Mouse (Mus musculus): ENCODE data around the gene Snx25.

Gene Snx25

GRCm38 (mm10) chr8:46152064-46153031 lies at the start of gene Snx25:
Gene Snx25 (minus strand): TSS chr8:46152159.
- DNase-seq (ENCODE audit: low spot score) = peak; percentile 67

DNA sequence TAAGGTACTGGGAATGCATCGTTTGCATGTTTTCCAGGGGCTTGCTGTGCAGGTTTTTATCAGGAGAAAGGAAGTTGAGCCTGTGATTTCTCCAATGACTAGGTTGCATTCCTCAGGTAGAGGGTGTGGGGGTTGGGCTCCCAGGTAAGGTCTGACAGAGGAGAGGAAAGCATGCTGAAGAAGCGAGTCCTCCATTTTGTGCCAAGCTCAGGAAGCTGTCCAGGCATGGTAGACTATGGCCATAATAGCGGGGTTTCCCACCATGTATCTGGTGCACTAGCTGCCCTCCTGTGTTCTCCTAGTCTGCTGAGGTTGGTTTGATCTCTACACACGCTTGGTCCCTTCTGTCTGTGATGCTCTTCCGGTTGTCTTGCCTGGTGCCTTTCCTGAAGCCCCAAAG lies 45.7 kb upstream of the Snx25 start:
- no peak for DNase-seq (ENCODE audit: low spot score)

- no peak for DNase-seq (ENCODE audit: low spot score)
Observed at GRCm38 (mm10) chr8:46196877-46197276, 44.9 kb upstream of the Snx25 start.

DNA sequence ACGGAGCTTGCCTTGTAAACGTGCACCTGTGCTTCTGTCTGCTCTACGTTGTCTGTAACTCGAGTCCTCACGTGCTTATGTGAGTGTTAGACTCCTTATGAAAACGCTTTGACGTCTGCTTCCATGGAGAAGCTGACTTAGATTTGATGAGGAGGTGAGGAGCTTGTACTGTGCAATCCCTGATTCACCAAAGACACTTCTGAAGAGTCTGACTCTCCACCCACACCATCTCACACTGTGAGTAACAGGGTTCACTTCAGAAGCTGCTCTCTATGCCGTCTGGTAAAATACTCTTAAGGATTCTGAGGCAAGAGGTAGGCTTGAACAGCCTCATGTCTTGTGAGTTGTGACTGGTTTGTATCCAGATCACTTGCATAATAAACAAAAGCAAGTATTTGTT lies 41.1 kb upstream of the Snx25 start:
- DNase-seq (ENCODE audit: low spot score) = no peak

DNA sequence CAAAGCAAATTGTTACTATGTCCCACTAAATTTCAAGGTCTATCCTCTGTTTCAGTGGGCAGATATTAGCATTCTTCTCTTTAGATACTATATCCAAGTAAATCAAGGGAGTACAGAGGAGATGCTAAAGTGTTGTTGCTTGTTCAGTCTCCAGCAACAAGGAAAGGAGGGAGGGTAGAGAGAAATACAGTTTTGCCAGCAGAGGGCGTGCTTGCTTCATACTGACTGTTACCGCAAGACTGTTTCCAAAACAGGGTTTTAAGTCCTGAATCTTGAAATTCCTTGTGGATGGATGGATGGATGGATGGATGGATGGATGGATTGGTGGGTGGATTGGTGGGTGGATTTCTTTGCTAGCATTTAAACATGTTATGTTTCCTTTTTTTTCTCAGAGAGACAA lies 33.4 kb upstream of the Snx25 start:
- no peak for DNase-seq (ENCODE audit: low spot score)

GRCm38 (mm10) chr8:46180136-46180535 lies 28.2 kb upstream of the Snx25 start:
- no peak for DNase-seq (ENCODE audit: low spot score)

- no peak for DNase-seq (ENCODE audit: low spot score)
Observed at GRCm38 (mm10) chr8:46173651-46174050, 21.7 kb upstream of the Snx25 start.

DNA sequence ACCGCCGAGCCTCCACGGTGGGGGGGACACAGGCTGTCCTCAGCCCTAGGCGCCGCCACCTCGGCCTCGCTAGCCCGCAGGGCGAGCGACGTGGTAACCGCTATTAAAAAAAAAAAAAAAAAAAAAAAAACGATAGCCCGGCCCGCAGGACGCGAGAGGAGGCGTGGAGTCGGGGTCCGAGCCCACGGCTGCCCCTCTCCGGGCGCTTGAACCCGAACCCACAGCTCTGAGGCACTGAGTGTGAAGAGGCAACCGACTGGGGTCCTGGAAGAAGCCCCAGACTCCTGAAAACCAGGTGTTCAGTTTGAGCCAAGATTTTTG lies 11.9 kb upstream of the Snx25 start:
- no peak for DNase-seq (ENCODE audit: low spot score)

DNA sequence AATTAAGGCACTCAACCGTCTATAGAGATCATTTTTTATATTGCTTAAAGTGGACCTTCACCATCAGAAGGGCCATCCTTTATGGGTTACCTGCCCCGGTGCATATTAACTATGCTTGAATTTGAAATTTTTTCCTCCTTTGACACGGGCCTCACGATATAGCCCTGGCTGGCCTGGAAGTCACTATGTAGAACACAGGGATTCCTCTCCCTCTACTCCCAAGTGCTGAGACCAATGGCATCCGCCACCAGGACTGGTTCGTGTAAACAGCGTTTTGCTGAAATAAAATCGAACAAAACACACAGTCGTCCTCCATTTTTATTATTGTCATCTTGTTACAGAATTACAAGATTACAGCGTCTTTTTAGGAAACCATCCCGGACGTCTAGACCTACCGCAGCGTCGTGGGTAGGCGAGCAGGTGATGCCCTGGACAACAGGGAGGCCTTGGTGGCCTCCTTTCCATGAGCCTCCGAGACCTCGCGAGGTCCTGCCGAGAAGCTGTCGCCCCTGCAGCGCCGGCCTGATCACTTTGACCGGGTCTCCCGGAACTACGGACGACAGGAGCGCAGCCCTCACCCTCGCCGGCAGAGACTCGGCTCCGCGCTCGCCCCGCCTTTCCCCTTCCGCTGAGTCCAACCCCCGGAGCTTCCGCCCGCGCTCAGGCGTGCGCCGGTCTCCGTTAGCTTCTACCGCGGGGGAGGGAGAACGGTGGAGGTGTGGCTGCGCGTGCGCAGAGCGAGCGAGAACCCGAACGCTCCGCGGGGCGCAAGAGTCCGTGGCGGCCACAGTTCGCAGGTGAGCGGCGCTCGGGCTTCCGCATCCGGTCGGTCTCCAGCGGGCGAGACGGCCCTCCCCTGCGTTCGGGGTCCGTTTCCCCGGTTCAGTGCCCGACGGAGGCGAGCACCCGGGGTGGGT lies 11.3 kb upstream of the Snx25 start:
- peak; percentile 94 for DNase-seq (ENCODE audit: low spot score)

- DNase-seq (ENCODE audit: low spot score) = no peak
Observed at GRCm38 (mm10) chr8:46153042-46153441, 1.1 kb upstream of the Snx25 start.

DNA sequence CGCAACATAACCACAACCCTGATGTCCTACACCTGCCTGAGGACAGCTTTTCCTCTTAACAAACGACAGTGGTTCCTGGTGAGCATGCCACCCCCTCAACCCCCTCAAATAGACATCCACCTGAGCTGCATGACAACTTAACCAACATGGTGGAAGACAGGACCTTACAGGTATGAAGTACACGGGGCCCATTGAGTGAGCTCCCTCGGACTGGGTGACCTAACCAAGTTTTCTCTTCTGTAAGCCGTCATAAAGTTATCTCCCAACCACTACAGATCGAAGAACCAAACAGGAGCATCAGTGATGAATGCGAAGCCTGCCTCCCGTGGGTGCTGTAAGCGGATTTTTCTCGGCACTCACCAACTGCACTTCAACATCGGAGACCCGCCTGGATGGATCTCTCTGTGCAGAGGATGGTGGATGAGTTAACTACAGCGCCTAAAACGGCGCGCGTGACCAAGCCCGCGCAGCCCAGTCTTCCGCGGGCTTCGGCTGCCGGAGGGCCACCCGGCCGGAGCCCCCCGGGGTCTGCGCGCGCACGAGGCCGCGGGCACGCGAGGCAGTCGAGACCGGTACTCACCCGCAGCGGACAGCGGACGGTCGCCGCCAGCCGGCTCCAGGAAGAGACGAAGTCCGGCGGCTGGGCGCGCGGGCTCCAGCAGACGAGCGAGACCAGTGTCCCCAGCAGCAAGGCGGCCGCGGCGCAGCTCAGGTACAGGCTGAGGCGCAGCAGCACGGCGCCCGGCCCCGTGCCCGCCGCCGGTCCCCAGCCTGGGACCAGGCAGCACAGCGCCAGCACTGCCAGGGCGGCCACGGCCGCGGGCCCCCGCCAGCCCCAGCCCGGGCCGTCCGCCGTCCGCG lies 527 bp downstream of the Snx25 start, which contains the start of gene Cfap97:
Cfap97 (plus strand) TSS at position 570 of the 861 bp plus-strand sequence.
- DNase-seq (ENCODE audit: low spot score) = no peak

DNA sequence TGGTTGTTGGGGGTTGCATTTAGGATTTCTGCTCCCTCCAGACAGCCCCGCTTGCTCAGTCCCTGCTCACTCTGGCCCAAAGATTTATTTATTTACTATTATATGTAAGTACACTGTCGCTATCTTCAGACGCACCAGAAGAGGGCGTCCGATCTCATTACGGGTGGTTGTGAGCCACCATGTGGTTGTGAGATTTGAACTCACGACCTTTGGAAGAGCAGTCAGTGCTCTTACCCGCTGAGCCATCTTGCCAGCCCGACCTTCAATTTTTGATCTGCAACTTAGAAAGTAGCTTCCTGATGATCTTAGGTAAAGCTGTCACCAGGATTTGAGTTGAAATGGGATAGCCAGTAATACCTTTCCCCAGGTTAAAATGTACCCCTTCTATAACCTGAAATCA lies 2.2 kb downstream of the Snx25 start:
- DNase-seq (ENCODE audit: low spot score) = no peak

DNA sequence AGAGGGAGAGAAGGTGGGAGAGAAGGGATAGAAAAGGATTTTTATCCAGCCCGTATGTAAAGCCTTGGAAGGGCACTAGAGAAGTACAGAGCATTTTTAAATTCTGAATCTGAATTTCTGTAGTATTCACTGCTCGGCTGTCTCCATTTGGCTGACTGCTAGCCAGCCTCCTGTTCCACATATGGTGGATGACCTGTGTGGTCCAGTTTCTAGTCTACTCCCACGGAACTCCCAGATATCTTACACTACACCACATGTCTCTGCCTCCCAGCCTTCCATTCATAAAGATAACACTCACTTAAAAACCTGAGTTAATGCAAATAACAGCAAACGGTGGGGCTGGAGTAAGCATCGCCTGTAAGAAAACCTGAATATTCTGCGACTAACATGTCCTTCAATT lies 2.7 kb downstream of the Snx25 start:
- no peak for DNase-seq (ENCODE audit: low spot score)

GRCm38 (mm10) chr8:46146173-46146572 lies 5.8 kb downstream of the Snx25 start:
- no peak for DNase-seq (ENCODE audit: low spot score)

DNA sequence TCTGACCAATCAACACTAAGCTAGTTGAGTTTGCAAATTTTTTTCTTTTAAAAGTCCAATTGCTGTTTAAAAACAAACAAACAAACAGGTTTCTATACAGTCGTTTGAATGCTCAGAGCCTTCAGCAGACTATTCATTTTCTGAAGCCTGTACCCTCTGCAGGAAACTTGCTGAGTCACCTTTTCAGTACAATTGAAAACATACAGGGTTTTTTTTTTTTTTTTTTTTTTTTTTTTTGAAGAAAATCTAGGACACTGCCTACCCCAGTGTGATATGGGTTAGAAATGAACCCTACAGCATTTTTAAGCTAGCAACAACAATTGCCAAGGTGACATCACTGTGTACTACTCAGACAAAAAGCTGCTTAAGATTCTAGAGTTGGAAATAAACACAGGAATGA lies 8.0 kb downstream of the Snx25 start:
- no peak for DNase-seq (ENCODE audit: low spot score)

GRCm38 (mm10) chr8:46143470-46143869 lies 8.5 kb downstream of the Snx25 start:
- no peak for DNase-seq (ENCODE audit: low spot score)

DNA sequence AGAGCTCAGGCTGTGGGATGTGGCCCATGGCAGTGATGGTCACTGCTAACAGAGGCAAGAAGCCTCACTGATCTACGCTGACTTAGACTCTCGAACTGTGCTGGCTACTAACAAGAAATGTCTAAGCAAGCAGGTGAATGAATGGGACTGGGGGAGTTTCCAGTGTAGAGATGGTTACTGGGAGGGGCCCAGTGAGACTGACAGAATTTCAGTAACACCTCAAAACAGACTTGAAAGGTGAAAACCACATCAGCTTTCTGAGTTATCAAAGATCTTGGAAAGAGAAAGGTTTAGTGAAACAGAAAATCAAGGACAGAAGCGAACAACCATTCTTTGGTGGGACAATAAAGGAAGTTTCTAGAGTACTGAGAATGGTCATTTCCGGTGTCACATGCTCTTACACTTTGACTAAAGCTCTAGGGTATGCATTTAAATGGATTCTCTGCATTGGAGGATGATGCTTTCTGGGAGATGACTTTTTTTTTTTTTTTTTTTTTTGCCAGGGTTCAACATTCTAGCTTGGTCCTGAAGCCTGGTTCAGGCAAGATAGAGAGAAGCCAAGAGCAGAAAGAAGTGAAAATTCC lies 9.4 kb downstream of the Snx25 start:
- DNase-seq (ENCODE audit: low spot score) = no peak

- no peak for DNase-seq (ENCODE audit: low spot score)
Observed at GRCm38 (mm10) chr8:46141688-46142087, 10.3 kb downstream of the Snx25 start.

- no peak for DNase-seq (ENCODE audit: low spot score)
Observed at GRCm38 (mm10) chr8:46140376-46141120, 11.4 kb downstream of the Snx25 start.

DNA sequence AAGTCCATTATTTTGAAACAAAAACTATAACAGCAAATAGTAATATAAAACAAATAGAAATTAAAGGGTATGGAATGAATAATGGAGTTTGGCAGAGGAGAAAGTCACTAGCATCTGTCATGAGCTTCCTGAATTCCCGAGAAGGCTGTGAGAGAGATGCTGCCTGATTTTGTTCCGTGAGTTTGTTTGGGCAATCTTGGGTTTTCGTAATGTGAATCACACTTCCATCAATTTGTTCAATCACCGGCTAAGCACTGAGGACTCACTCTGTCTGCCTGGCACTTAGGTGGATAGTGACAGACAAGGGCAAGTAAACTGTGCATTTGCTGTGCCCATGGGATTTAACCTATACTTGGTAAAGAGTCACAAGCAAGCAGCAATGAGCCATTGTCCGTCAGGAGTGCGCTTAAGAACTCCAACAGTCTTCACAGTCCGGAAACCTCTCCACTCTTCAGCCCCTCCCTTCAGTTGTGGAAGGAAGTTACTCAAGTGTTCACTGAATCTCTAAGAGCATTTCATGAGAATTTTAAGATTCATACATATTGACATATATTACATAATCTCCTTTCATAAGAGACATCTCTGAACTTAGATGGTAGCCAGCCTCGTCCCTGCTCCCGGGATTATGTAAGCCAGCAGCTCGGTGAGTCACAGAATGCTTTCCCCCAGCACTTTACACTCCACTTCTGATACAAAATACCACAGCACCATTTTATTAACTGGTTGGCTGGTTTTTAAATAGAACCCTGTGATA lies 13.9 kb downstream of the Snx25 start:
- no peak for DNase-seq (ENCODE audit: low spot score)
